Mouse (Mus musculus): Measurements from ENCODE around the gene Rnf141. TPM values are rescaled to one million over a fixed set of nuclear protein-coding genes. Genes with fewer than 3 reads are reported as not detected.

Rnf141 gene
- polyA plus RNA-seq, 1 experiment from 2014 or later: 13.9 TPM

DNA sequence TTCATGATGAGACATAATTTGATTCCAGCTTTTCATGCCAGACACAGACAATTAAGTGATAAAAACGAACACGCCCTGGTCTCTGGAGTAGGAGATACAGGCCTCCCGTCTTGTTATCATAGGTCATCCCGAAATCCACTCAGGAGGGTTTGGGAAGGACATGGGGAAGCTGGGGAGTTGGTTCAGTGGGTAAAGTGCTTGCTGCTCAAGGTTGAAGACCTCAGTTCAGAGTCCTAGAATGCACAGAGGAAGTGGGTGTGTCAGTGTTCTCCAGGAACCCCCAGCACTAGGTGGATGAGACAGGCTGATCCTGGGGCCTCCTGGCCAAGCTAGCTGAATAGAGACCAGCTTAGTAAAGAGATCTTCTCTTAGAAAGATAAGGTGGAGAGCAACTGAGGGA, 73.3 kb downstream of the Rnf141 start:
- no peak for DNase-seq (ENCODE audit: low spot score)

DNA sequence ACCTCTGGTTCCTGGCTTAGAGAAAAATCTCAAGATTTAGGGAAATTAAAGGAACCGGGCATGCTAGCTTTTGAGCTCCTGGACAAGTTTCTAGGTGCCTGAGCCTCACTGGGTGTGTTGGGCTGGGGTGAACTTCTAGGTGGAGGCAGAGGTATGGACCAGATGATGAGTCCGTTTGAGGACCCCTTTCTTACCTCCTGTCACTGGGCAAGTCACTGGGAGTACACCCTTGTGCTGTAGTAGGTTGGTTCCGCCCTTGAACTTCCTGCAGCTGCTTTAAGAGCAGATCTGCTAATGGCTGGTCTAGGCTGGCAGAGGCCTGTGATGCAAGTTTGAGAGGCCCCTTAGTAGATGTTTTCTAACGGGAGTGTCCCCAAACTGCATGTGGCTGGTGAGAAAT, 75.2 kb downstream of the Rnf141 start:
- peak; percentile 62 for DNase-seq (ENCODE audit: low spot score)

DNA sequence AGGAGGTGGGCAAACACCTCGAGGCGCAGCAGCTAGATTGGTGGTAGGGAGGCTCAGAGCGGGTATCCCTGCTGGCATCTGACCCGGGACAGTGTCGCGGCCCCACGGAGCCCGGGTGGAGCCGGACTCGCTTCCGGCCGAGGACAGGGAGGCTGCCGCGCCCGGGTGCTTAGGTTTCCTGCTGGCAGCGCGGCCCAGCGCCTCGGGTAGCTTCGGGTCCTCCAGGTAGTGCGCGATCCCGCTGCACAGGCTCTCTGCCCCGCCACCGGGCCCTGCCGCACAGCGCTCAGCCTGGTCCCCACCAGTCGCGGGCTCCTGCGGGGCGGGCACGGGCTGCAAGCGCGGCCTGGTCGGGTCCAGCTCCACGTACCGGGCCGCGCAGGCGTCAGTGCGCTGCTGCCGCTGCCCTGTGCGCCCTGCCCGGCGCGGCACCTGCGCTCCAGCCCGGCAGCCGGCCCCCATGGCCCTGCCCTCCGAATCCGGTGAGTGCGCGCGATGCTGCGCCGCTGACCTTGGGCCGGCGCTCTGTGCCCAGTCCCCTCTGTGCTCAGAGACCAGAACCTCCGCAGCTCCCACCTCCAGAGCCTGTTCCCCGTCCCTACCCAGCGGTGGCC, 75.7 kb downstream of the Rnf141 start:
- DNase-seq (ENCODE audit: low spot score): peak; percentile 56

DNA sequence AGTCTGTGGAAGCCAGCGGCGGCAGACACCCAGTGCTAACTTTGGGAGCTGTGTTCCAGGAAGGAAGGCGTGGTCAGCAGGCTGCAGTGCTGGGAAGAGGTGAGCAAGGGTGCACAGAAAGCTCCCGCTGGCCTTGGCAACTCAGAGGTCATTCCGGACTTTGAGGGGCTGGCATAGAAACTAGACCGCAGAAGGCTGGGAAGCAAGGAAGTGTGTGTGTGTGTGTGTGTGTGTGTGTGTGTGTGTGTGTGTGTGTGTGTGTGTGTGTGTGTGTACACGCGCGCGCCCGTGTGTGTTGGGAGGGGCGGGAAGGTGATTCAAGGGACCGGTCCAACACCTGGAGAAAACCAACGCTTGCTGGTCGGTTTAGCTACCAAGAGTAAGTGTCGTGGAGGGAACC, 76.3 kb downstream of the Rnf141 start, which contains the start of gene Ampd3:
Ampd3 (plus strand) TSS at position 206 of the 400 bp plus-strand sequence.
- no peak for DNase-seq (ENCODE audit: low spot score)

DNA sequence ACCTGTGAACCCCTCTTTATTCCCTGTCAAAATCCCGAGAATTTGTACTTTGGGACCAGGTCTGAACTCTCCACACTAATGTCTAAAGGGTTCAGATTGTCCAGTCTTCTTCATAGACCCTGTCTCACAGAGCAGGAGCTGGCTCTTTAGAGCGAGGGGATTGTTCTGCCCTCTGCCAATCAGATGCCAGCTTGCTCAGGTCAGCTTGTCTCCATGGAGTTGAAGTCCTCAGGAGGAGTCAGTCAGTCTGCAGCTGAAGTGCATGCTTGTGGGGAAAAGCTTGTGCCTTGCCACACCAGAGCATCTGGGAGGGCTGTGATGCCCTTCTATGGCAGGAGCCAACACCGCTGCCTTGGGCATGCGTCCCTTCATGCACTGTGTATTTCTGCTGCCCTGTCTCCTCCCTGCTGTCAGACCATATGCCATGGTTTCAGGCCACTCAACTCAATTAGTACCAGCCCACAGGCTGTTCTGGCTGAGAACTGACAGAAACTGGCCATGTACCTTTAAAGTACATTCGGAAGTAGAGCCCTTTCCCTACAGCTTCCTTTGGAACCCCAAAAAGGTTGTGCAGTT, 81.6 kb downstream of the Rnf141 start:
- DNase-seq (ENCODE audit: low spot score): no peak

DNA sequence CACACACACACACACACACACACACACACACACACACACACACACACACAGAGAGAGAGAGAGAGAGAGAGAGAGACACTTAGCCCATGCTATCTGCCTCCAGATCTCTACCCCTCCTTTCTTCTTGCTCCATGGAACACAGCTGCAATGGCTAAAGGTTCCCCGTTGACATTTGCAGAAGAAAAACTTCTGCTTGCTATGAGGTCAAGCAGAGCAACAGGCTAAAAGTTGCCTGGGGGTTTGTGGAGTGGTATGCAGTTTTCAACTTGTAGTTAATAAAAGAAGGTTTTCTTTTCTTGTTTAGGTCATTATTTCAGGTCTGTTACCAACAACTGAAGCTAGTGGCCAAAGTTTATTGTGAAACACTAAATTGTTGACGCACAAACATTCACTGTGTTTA, 87.8 kb downstream of the Rnf141 start:
- no peak for DNase-seq (ENCODE audit: low spot score)

DNA sequence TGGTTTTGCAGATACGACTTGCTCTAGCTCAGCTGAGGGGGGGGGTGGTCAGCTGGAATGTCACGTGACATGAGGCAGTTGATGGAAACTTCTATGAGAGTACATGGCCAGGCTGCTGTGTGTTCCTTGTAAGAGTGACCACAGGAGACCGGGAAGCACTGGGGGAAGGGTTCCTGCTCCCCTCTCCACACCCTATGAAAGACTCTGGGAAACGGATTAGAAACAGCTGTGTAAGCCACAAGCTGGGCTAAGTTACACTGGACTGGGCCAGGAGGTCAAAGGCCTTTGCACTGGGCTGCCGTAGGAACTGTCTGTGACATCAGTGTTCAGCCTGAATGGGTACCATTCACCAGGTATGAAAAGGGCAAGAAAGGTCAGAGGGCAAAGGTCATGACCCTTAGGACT, 90.3 kb downstream of the Rnf141 start:
- no peak for DNase-seq (ENCODE audit: low spot score)

DNA sequence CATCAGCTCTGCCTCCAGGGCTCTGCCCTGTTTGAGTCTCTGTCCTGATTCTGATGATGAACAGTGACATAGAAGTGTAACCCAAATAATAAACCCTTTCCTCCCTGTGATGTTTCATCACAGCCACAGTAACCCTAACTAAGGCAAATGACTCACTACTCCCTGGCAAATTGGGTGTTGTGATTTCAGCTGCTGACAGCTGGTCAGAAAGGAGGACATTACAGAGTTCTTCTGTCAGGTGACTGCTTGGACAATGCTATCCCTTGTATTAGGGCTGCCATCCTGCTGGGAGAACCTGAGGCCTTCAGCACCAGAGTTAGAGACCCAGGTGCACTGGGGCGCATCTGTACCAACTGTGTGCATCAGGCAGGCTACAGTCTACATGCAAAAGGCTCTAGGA, 90.9 kb downstream of the Rnf141 start:
- no peak for DNase-seq (ENCODE audit: low spot score)

DNA sequence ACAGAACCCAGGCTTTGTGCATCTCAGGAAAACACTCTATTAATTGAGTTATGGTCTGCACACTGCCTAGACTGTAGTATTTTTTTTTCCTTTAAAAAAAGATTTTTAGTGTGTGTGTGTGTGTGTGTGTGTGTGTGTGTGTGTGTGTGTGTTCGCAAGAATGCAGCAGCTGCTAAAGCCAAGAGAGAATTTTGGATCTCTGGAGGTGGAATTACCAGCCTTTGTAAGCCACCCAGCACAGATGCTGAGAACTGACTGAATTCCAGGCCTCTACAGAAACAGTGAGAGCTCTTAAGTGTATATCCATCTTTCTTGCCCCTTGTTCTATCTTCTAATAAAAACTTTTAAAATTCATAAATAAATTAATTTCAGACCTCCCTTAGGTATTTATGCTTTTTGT, 92.6 kb downstream of the Rnf141 start:
- DNase-seq (ENCODE audit: low spot score): no peak

DNA sequence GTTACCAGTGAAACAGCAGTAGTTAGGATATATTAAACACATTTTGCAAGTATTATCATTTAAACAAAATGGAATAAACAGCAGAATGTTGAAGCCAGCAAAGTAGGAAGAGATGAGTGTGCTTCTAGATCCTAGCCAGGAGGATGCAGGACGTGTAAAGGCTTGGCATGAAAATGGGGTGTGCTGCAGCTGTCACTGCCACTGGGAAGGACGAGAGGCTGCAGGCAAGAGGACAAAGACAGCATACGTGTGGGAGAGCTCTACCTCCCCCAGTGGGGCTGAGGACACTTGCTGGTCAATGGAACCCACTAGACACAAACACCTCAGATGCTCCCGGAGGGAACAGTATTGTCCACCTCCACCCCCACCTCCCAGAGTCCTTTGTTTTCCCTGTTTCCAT, 93.4 kb downstream of the Rnf141 start:
- DNase-seq (ENCODE audit: low spot score): no peak

Small RNA genes within 50 kb of the gene (microRNA-seq; reads per million reads assigned to microRNA genes)
- not detected for gene Gm47282 (ENCODE audit: borderline number of aligned reads)

Other genes starting within 250 kb of the Rnf141 start
- gene Sbf2, start 229.5 kb downstream of the Rnf141 start, polyA plus RNA-seq (2015; fragmentation: Nextera tagmentation; extraction: Ambion mirVana): 6.1 and 7.0 TPM in 2 replicates
- 19.3 and 25.1 TPM in 2 replicates for gene Adm, start 216.8 kb downstream of the Rnf141 start, polyA plus RNA-seq (2015; fragmentation: Nextera tagmentation; extraction: Ambion mirVana)
- 5.6 and 6.2 TPM in 2 replicates for gene Ampd3, start 76.3 kb downstream of the Rnf141 start, polyA plus RNA-seq (2015; fragmentation: Nextera tagmentation; extraction: Ambion mirVana)
- 3.0 and 3.8 TPM in 2 replicates for gene Lyve1, start 18.8 kb upstream of the Rnf141 start, polyA plus RNA-seq (2015; fragmentation: Nextera tagmentation; extraction: Ambion mirVana)
- gene Mrvi1, start 138.0 kb upstream of the Rnf141 start, polyA plus RNA-seq (2015; fragmentation: Nextera tagmentation; extraction: Ambion mirVana): 0.92 and 1.1 TPM in 2 replicates
- 42.2 and 45.3 TPM in 2 replicates for gene Ctr9, start 184.5 kb upstream of the Rnf141 start, polyA plus RNA-seq (2015; fragmentation: Nextera tagmentation; extraction: Ambion mirVana)
- 687 and 746 TPM in 2 replicates for gene Eif4g2, start 238.6 kb upstream of the Rnf141 start, polyA plus RNA-seq (2015; fragmentation: Nextera tagmentation; extraction: Ambion mirVana)